Mouse (Mus musculus) cerebellum, adult 11 months (tissue): ENCODE measurements around the gene Arnt.
"Not testable (repeated sequence)": the region's sequence is repeated elsewhere in the genome, so short reads cannot be mapped to it uniquely, and the experiment has no call there.

Source experiments
- DNase-seq: peaks from one replicate; pipeline ENCODE4 v3.0.0; 2022

The Arnt gene

GRCm38 (mm10) chr3:95531025-95531424 lies 96.8 kb downstream of the Arnt start:
- no peak for DNase-seq

- no peak for DNase-seq
Measured at GRCm38 (mm10) chr3:95533364-95533763, 99.2 kb downstream of the Arnt start.

GRCm38 (mm10) chr3:95534927-95535326 lies 100.7 kb downstream of the Arnt start:
- no peak for DNase-seq

- no peak for DNase-seq
Measured at GRCm38 (mm10) chr3:95538936-95539335, 104.7 kb downstream of the Arnt start.

- DNase-seq, result no peak
Measured at GRCm38 (mm10) chr3:95539837-95540236, 105.6 kb downstream of the Arnt start.

- DNase-seq, result not testable (repeated sequence)
Measured at GRCm38 (mm10) chr3:95541186-95541585, 107.0 kb downstream of the Arnt start.

GRCm38 (mm10) chr3:95542171-95542570 lies 108.0 kb downstream of the Arnt start:
- DNase-seq, result no peak

GRCm38 (mm10) chr3:95542981-95543380 lies 108.8 kb downstream of the Arnt start:
- DNase-seq, result no peak
